Mouse (Mus musculus): Measurements from ENCODE around the gene Plppr3. TPM values are rescaled to one million over a fixed set of nuclear protein-coding genes. Genes with fewer than 3 reads are reported as not detected.

Gene Plppr3
- total and polyA plus RNA-seq, 2 experiments from 2014 or later = 2.5 to 5.9 TPM

DNA sequence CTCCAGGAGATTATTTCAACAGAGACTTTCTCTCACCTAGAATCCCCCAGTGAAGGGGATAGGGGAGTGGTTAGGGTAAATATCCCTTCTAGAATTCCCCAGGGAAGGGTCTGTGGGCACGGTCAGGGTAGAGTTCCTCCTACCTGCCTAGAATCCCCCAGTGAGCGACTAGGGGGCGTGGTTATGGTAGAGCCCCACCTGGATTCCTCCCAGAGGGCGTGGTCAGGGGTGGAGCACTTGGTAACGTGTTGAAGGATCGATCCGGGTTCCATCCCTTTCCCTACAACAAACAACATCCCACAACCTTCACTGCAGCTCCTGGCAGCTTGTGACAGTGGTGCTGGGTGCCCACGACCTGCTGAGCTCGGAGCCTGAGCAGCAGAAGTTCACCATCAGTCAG, 6.3 kb upstream of the Plppr3 start:
- Histone ChIP-seq H3K4me1 (ENCODE audit: control insufficient read depth, insufficient read depth) (0 out of 2 replicates have a peak, but pooled peaks cover 11% of the 10 kb centered on the region), H3K9me3 (replicated peaks; ENCODE audit: control insufficient read depth, low read length) (no peaks in the 10 kb centered on the region), H3K36me3 (replicated peaks; ENCODE audit: control insufficient read depth, insufficient read depth, low read length) (no peaks in the 10 kb centered on the region), H3K4me2 (ENCODE audit: low read depth, low read length) (no peak overlapping the region), H3K27me3 (ENCODE audit: control insufficient read depth, insufficient read depth, low read length) (peaks cover 7% of the 10 kb centered on the region; the same call in 1 of the 2 replicates), H3K27ac (ENCODE audit: low read depth) (no peak overlapping the region), H3K4me3 (ENCODE audit: low read depth, low read length) (no peak overlapping the region), H3K9ac (replicated peaks; ENCODE audit: low read depth, low read length) (no peak overlapping the region)
- ATAC-seq (ENCODE audit: insufficient read depth, low read depth) (no peak), DNase-seq (ENCODE audit: low spot score) (no peak)
- no peak for TF ChIP-seq CTCF (IDR thresholded peaks at IDR 0.05; ENCODE audit: low read depth)
- TF ChIP-seq EP300 (IDR thresholded peaks at IDR 0.05; ENCODE audit: low read depth) = no peak
- 30% methylated on average over 9 of the region's 9 CpGs for WGBS

DNA sequence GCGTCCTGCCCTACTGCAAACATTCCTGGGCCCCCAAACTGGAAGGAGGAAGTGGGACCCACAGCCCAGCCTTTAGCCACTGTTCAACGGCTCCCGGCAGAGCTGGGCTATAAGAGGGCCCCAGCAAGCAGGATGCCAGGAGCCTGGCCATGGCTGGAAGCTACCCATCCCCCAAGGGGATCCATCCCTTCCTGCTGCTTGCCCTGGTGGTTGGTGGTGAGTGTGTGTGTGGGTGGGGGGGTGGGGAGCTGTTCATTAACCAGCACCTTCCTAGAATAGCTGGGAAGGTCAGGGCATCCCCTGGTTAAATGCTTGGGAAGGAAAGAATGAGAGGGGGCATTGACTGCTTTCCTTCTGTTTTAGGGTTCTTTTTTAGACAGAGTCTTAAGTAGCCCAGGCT, 5.1 kb upstream of the Plppr3 start:
- ATAC-seq (ENCODE audit: insufficient read depth, low read depth) = no peak

DNA sequence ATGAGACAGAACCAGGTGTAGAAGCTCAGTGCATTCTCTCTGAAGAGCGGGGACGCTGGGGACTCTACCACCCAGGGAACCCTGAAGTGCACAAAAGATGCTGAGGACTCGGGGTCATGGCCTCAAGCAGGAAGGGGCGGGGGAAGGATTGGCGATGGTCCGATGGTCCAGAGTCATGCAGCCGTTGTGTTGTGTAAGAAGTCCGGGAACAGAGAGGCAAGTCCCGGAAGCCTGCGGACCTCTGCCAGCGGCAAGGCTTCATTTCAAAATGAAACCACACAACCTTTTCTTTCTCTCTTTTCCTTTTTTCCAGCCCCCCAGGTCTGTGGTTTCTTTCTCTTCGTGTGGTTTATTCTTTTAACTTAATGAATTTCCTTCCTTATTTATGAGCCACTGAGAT, 3.3 kb upstream of the Plppr3 start:
- H3K9me3 ChIP-seq (replicated peaks; ENCODE audit: control insufficient read depth, low read length) = no peaks in the 10 kb centered on the region
- ATAC-seq (ENCODE audit: insufficient read depth, low read depth) = no peak
- H3K4me1 ChIP-seq (ENCODE audit: control insufficient read depth, insufficient read depth) = 0 out of 2 replicates have a peak, but pooled peaks cover 8% of the 10 kb centered on the region
- no peak overlapping the region for H3K9ac ChIP-seq (replicated peaks; ENCODE audit: low read depth, low read length)
- H3K27me3 ChIP-seq (ENCODE audit: control insufficient read depth, insufficient read depth, low read length) = peaks cover 9% of the 10 kb centered on the region; the same call in 1 of the 2 replicates
- H3K36me3 ChIP-seq (replicated peaks; ENCODE audit: control insufficient read depth, insufficient read depth, low read length) = no peaks in the 10 kb centered on the region
- no peak overlapping the region for H3K27ac ChIP-seq (ENCODE audit: low read depth)
- no peak for DNase-seq (ENCODE audit: low spot score)
- TF ChIP-seq EP300 (IDR thresholded peaks at IDR 0.05; ENCODE audit: low read depth) (no peak), CTCF (IDR thresholded peaks at IDR 0.05; ENCODE audit: low read depth) (no peak)
- no peak overlapping the region; the same call in 1 of the 2 replicates for H3K4me2 ChIP-seq (ENCODE audit: low read depth, low read length)
- no peak overlapping the region for H3K4me3 ChIP-seq (ENCODE audit: low read depth, low read length)
- WGBS = 51% methylated on average over 12 of the region's 12 CpGs

More for the DNA sequence above, 5.1 kb upstream of the Plppr3 start:
- TF ChIP-seq CTCF (IDR thresholded peaks at IDR 0.05; ENCODE audit: low read depth) = no peak
- no peak for TF ChIP-seq EP300 (IDR thresholded peaks at IDR 0.05; ENCODE audit: low read depth)
- Histone ChIP-seq H3K4me2 (ENCODE audit: low read depth, low read length) (no peak overlapping the region), H3K4me1 (ENCODE audit: control insufficient read depth, insufficient read depth) (0 out of 2 replicates have a peak, but pooled peaks cover 11% of the 10 kb centered on the region), H3K36me3 (replicated peaks; ENCODE audit: control insufficient read depth, insufficient read depth, low read length) (no peaks in the 10 kb centered on the region), H3K9ac (replicated peaks; ENCODE audit: low read depth, low read length) (no peak overlapping the region), H3K4me3 (ENCODE audit: low read depth, low read length) (no peak overlapping the region), H3K27me3 (ENCODE audit: control insufficient read depth, insufficient read depth, low read length) (peaks cover 10% of the 10 kb centered on the region; the same call in 1 of the 2 replicates), H3K9me3 (replicated peaks; ENCODE audit: control insufficient read depth, low read length) (no peaks in the 10 kb centered on the region), H3K27ac (ENCODE audit: low read depth) (no peak overlapping the region)
- 30% methylated on average over 3 of the region's 3 CpGs for WGBS
- no peak for DNase-seq (ENCODE audit: low spot score)

DNA sequence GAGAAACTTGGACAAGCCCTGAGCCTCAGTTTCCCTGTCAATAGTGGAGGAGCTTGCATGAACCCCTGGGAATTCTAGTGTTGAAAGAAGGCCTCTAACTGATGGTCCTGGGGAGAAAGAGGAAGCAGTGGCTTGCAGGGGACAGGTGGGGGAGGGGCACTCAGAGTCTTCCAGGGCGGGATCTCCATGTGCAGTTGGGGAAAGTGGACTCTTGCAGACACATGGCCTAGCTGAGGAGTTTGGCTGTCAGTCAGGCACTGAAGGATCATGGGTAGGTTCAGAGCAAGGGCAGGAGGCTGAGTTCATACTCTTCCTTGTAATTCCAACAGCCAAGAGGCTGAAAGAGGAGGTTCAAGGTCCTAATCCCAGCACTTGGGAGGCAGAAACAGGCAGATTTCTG, 2.7 kb upstream of the Plppr3 start:
- Histone ChIP-seq H3K4me1 (ENCODE audit: control insufficient read depth, insufficient read depth) (0 out of 2 replicates have a peak, but pooled peaks cover 5% of the 10 kb centered on the region), H3K9ac (replicated peaks; ENCODE audit: low read depth, low read length) (no peak overlapping the region), H3K27me3 (ENCODE audit: control insufficient read depth, insufficient read depth, low read length) (peaks cover 7% of the 10 kb centered on the region; the same call in 1 of the 2 replicates), H3K27ac (ENCODE audit: low read depth) (no peak overlapping the region), H3K36me3 (replicated peaks; ENCODE audit: control insufficient read depth, insufficient read depth, low read length) (no peaks in the 10 kb centered on the region), H3K4me2 (ENCODE audit: low read depth, low read length) (no peak overlapping the region), H3K4me3 (ENCODE audit: low read depth, low read length) (no peak overlapping the region), H3K9me3 (replicated peaks; ENCODE audit: control insufficient read depth, low read length) (no peaks in the 10 kb centered on the region)
- 59% methylated on average over 1 of the region's 1 CpGs for WGBS
- ATAC-seq (ENCODE audit: insufficient read depth, low read depth) = no peak
- TF ChIP-seq CTCF (IDR thresholded peaks at IDR 0.05; ENCODE audit: low read depth) = no peak
- no peak for TF ChIP-seq EP300 (IDR thresholded peaks at IDR 0.05; ENCODE audit: low read depth)
- no peak for DNase-seq (ENCODE audit: low spot score)

DNA sequence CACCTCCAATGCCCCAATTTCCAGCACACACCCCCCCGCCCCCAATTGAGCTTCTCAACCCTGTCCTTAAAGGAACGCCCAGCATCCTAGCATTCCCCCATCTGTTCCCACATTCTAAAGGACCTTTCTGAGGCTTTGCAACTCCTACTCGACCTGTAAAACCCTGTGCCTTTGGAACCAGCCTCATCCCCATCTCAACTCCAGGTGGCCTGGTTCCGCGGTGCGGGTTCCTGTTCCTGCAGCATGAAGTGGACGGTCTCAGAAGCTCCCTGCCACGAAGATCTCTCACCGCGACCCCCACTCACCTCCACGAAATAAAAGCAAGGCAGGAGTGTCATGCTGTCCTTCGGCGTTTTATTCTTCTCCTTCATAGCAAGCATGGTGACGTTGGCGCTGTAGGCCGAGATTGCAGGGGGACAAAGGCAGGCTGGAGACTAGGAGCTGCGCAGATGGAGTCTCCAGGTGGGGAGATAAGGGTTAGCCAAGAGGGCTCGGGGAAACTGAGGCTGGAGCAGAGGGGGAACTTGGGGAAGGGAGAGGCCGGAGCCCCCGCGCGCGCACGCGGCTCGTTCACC, 632 bp downstream of the Plppr3 start:
- WGBS = 3% methylated on average over 26 of the region's 26 CpGs
- H3K9ac ChIP-seq (replicated peaks; ENCODE audit: low read depth, low read length) = peak overlapping the region; percentile 52
- peak overlapping the region; percentile 93 for H3K4me2 ChIP-seq (ENCODE audit: low read depth, low read length)
- no peak overlapping the region for H3K27ac ChIP-seq (ENCODE audit: low read depth)
- no peaks in the 10 kb centered on the region for H3K36me3 ChIP-seq (replicated peaks; ENCODE audit: control insufficient read depth, insufficient read depth, low read length)
- no peak for ATAC-seq (ENCODE audit: insufficient read depth, low read depth)
- peak overlapping the region; percentile 59 for H3K4me3 ChIP-seq (ENCODE audit: low read depth, low read length)
- H3K27me3 ChIP-seq (ENCODE audit: control insufficient read depth, insufficient read depth, low read length) = peaks cover 7% of the 10 kb centered on the region; the same call in 1 of the 2 replicates
- TF ChIP-seq CTCF (IDR thresholded peaks at IDR 0.05; ENCODE audit: low read depth) (no peak), EP300 (IDR thresholded peaks at IDR 0.05; ENCODE audit: low read depth) (no peak)
- H3K4me1 ChIP-seq (ENCODE audit: control insufficient read depth, insufficient read depth) = no peaks in the 10 kb centered on the region
- DNase-seq (ENCODE audit: low spot score) = no peak
- no peaks in the 10 kb centered on the region for H3K9me3 ChIP-seq (replicated peaks; ENCODE audit: control insufficient read depth, low read length)

DNA sequence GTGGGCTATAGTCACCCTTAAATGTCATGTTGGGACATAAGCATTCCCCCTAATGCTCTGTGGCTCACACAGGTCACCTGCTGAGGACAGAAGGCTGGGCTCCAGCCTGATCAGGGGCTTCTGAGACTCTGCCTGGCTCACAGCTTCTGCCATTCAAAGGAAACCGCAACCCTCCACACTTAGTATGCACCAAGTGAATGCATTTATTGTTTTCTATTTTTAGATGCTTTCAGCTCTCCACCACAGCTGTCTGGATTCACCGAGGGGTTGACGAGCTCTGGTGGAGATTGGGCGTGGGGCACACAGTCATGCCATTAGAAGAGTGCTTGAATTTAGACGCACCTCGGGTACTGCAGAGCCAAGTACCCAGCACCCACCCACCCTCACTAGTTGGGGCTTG, 1.1 kb downstream of the Plppr3 start:
- ATAC-seq (ENCODE audit: insufficient read depth, low read depth) (no peak), DNase-seq (ENCODE audit: low spot score) (no peak)
- Histone ChIP-seq H3K4me3 (ENCODE audit: low read depth, low read length) (no peak overlapping the region), H3K9me3 (replicated peaks; ENCODE audit: control insufficient read depth, low read length) (no peaks in the 10 kb centered on the region), H3K9ac (replicated peaks; ENCODE audit: low read depth, low read length) (no peak overlapping the region), H3K4me1 (ENCODE audit: control insufficient read depth, insufficient read depth) (no peaks in the 10 kb centered on the region), H3K27me3 (ENCODE audit: control insufficient read depth, insufficient read depth, low read length) (peaks cover 7% of the 10 kb centered on the region; the same call in 1 of the 2 replicates), H3K36me3 (replicated peaks; ENCODE audit: control insufficient read depth, insufficient read depth, low read length) (no peaks in the 10 kb centered on the region), H3K4me2 (ENCODE audit: low read depth, low read length) (no peak overlapping the region), H3K27ac (ENCODE audit: low read depth) (no peak overlapping the region)
- TF ChIP-seq CTCF (IDR thresholded peaks at IDR 0.05; ENCODE audit: low read depth) (no peak), EP300 (IDR thresholded peaks at IDR 0.05; ENCODE audit: low read depth) (no peak)
- 10% methylated on average over 6 of the region's 6 CpGs for WGBS

Measured in heart, postnatal 0 days (tissue).